Mouse (Mus musculus) lung, postnatal 10 days (tissue): ENCODE data around the gene Chchd3.

Experiments used
- DNase-seq: peaks from one replicate; pipeline ENCODE4 v3.0.0; 2021

Gene Chchd3

GRCm38 (mm10) chr6:32795653-32796500 is 264.2 kb downstream of the Chchd3 start:
- no peak for DNase-seq

- DNase-seq: no peak
Observed at GRCm38 (mm10) chr6:32793575-32793974, 266.5 kb downstream of the Chchd3 start.

GRCm38 (mm10) chr6:32793163-32793562 is 266.9 kb downstream of the Chchd3 start:
- DNase-seq: no peak

GRCm38 (mm10) chr6:32790487-32790886 is 269.6 kb downstream of the Chchd3 start:
- DNase-seq: no peak

GRCm38 (mm10) chr6:32787399-32787798 is 272.7 kb downstream of the Chchd3 start:
- no peak for DNase-seq

GRCm38 (mm10) chr6:32786196-32786595 is 273.9 kb downstream of the Chchd3 start:
- DNase-seq: no peak

GRCm38 (mm10) chr6:32783102-32783501 is 277.0 kb downstream of the Chchd3 start:
- DNase-seq: no peak

GRCm38 (mm10) chr6:32780602-32781001 is 279.5 kb downstream of the Chchd3 start:
- DNase-seq: no peak

- no peak for DNase-seq
Observed at GRCm38 (mm10) chr6:32776384-32776783, 283.7 kb downstream of the Chchd3 start.

GRCm38 (mm10) chr6:32754524-32754923 is 305.5 kb downstream of the Chchd3 start:
- no peak for DNase-seq

GRCm38 (mm10) chr6:32749821-32750220 is 310.2 kb downstream of the Chchd3 start:
- DNase-seq: no peak

- DNase-seq: no peak
Observed at GRCm38 (mm10) chr6:32748777-32749176, 311.3 kb downstream of the Chchd3 start.

GRCm38 (mm10) chr6:32747333-32747732 is 312.7 kb downstream of the Chchd3 start:
- no peak for DNase-seq
